Mouse (Mus musculus) liver, adult (tissue): ENCODE measurements around the gene Tas2r115.

Experiments used
- GATA4 ChIP-seq: IDR thresholded peaks from 2 replicates; pipeline ENCODE4 v1.6.1; 2014; ENCODE audit warnings: mild to moderate bottlenecking, low read length; ENCODE audit not compliant: insufficient replicate concordance

The Tas2r115 gene

GRCm38 (mm10) chr6:132737935-132738334, at the start of gene Tas2r115:
TSS of gene Tas2r115 (minus strand) at chr6:132738035.
- TF ChIP-seq GATA4 = no peak

GRCm38 (mm10) chr6:132778062-132778461, 40.2 kb upstream of the Tas2r115 start, which contains the start of gene Tas2r136:
TSS of gene Tas2r136 (minus strand) at chr6:132778162.
- no peak for TF ChIP-seq GATA4

DNA sequence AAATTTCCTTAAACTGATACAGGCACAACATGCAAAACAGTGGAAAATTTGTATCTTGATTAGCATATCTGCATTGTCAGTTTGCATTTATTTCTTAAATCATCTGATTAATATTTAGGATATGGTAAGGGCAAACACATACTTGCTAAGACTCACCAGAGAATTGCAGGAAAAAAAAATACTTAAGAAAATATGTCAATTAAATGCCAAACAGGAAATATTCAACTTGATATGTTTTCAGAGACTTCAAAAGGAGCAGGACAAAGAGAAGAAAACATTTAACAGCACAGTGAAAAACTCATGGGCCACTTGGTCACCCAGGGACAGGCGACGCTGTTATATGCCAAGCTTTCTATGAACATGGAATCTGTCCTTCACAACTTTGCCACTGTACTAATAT, 24.0 kb upstream of the Tas2r115 start, which contains the start of gene Tas2r102:
Gene Tas2r102 (plus strand): TSS at position 301 of the 400 bp plus-strand sequence.
- no peak for TF ChIP-seq GATA4

GRCm38 (mm10) chr6:132754430-132754829, 16.6 kb upstream of the Tas2r115 start, which contains the start of gene Tas2r124:
TSS of gene Tas2r124 (plus strand) at chr6:132754730.
- no peak for TF ChIP-seq GATA4

- TF ChIP-seq GATA4 = no peak
Observed at GRCm38 (mm10) chr6:132750206-132750605, 12.4 kb upstream of the Tas2r115 start.

GRCm38 (mm10) chr6:132711828-132712227, 26.0 kb downstream of the Tas2r115 start, which contains the start of gene Tas2r122:
TSS of gene Tas2r122 (minus strand) at chr6:132711928.
- no peak for TF ChIP-seq GATA4

DNA sequence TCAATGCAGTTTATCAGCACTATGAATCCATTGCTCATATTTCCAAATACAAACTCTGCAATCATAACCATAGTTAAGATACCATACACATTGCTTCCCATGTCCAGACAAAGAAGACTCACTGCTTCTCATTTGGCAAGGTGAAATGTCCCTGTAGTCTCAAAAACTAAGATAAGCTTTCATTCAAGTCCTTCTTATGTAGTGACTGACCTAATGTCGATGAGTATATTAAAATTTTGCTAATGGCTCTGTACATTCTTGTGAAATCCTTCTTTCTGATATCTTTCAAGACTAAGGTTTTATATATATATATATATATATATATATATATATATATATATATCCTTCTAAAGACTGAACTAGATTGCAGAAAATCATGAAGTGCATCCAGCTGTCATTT, 36.9 kb downstream of the Tas2r115 start, which contains the start of gene Tas2r121:
Gene Tas2r121 (minus strand): TSS at position 101 of the 400 bp plus-strand sequence.
- no peak for TF ChIP-seq GATA4
